Mouse (Mus musculus): ENCODE measurements at regions not wholly inside any gene's neighbourhood (a gene's known extent, or its start where the extent isn't known, plus 50 kb on each side); places are given as distances from the start of the nearest gene placed in this dataset.

DNA sequence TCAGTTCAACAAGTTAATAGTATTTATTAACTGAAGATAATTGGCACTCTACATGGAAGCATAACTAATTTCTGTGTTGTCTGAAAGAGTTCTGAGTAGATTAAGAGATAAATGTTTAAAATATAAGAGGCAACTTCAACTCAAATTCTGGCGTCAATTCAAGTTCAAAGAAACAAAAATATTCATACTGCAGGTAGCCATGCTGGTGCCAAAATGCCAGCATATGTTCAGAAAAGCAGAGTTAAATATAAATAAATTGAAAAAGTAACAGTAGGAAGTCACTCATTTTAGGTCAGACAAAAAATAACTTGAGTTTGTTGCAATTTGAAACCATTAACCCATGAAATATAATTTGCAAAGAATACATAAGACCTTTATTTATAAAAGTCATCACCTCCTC is 1786.5 kb downstream of the Olfm4 start:
- no peak for DNase-seq

DNA sequence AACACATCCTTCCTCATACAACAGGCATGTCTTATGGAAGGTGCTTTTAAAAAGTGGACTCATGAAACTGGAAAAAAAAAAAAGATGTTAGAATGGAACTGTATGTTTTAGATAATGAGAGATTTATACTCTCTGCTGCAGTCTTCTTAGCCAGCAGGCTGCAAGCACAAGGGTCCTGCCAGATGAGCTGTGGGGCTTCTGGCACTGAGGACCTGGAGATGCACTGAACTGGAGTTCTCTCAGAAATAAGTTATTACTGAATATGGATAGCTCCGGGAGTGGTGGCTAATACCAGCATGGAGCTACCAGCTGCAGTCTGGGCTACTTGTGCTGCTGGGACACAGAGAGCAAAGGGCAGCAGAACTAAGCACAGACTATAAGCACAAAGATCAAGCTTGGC is 1787.9 kb downstream of the Olfm4 start:
- peak in 1 of 2 experiments; percentile 2 for DNase-seq

DNA sequence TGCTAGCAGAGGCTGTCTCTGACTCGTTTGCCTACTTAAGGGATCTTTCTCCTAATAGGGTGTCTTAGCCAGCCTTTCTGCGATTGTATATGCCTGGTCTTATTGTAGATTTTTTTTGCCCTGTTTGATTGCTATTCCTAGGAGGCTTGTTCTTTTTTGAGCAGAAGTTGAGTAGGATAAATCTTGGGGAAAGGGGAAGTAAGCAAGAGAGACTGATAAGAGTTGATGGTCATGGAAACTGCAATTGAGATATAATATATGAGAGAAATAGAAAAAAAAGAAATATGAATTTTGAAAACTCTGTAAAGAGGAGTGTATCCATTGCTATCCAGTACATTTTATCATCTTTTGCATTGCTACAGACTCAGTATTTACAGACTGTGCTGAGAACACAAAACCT is 1805.0 kb downstream of the Olfm4 start:
- DNase-seq: no peak

DNA sequence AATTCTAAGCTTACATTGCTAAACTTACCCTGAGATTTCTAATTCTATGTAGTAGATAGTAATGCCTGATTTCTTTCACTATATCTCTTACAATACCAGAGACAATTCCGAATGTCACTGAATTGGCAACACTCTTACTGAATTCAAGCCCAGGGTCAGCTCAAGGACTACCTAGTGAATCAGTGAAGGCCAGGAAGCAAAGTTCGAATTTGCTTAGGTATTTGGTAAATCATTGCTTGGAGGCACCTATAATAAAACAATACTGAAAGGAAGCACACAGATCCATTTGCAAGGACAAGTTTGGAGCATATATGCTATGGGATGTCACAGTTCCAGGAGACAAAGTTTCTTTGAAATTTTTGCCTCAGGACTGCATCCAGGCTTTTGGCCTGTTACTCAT is 1839.9 kb downstream of the Olfm4 start:
- DNase-seq: peak; percentile 27 to 43

DNA sequence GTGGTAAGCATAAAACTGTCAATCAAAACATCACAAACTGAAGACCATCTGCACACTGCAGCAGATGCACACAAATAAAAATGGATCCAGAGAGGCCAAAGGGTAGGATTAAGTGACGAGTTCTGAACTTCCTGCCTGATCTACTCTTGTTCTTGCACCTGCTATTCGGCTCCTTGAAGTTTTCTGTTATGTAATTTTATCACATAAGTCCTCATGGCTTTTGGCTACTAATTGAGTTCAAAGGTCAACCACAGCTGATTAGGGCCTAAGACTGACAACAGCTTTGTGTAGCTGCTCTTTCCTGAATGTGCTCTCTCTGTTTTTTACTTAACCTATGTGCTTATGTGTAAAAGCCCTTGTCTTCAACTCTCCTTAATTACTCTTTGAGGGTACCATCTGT is 1874.7 kb downstream of the Olfm4 start:
- DNase-seq: no peak

DNA sequence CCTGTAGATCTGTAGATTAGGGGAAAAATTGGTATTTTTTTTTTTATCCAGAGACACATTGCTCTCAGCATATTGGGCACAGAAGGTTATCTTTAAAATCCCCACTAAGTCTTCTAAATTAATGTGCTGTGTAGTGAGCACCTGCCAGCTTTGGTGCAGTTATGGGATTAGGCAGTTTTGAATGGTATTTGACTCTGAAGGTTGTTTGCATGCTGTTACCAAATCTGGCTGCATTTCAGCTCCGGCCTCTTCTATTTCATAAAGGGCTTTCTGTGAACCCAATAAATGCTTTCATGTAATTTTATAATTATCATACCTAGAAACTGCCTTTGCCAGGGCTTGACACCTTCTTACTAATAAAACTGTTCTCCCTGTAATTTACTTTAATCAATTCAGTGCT is 1886.5 kb downstream of the Olfm4 start:
- no peak for DNase-seq

Measured in kidney, adult 8-10 months (tissue).